Mouse (Mus musculus): Measurements from ENCODE around the gene Nde1. TPM values are rescaled to one million over a fixed set of nuclear protein-coding genes. Genes with fewer than 3 reads are reported as not detected.

Nde1 gene
- polyA plus RNA-seq, 1 experiment from 2014 or later = 60.7 TPM

GRCm38 (mm10) chr16:14242059-14242458, 79.0 kb downstream of the Nde1 start:
- no peak overlapping the region for H3K9ac ChIP-seq (replicated peaks)
- no peak for ATAC-seq (replicated peaks)
- H3K36me3 ChIP-seq = no peaks in the 10 kb centered on the region
- H3K4me2 ChIP-seq (replicated peaks) = no peak overlapping the region
- 81% methylated on average over 3 of the region's 3 CpGs for WGBS
- H3K27ac ChIP-seq (replicated peaks) = no peak overlapping the region
- H3K27me3 ChIP-seq = no peaks in the 10 kb centered on the region
- H3K4me3 ChIP-seq = no peak overlapping the region
- no peaks in the 10 kb centered on the region for H3K4me1 ChIP-seq
- no peaks in the 10 kb centered on the region for H3K9me3 ChIP-seq

MicroRNAs within 50 kb of the gene (microRNA counts, 519-probe panel; counts per million panel counts)
- 2,904 counts per million, percentile 69 among the panel's probes with 10 or more counts for microRNA mmu-miR-484

Small RNA genes within 50 kb of the gene (microRNA-seq; reads per million reads assigned to microRNA genes)
- gene Gm27671 = not detected
- 3,010 reads per million, percentile 87 among the genes with 10 or more reads in this experiment for gene Mir484

Other genes with a start within 250 kb of the Nde1 start
- gene 2900011O08Rik, start 176.7 kb upstream of the Nde1 start, polyA plus RNA-seq (2015; fragmentation: Nextera tagmentation; extraction: Ambion mirVana) = 126 and 130 TPM in 2 replicates
- gene Ifitm7, start 176.4 kb upstream of the Nde1 start, polyA plus RNA-seq (2015; fragmentation: Nextera tagmentation; extraction: Ambion mirVana) = 0.26 and 0.80 TPM in 2 replicates
- 17.0 and 18.9 TPM in 2 replicates for gene Marf1, start 76 bp downstream of the Nde1 start, polyA plus RNA-seq (2015; fragmentation: Nextera tagmentation; extraction: Ambion mirVana)
- gene Myh11, start 128.1 kb downstream of the Nde1 start, polyA plus RNA-seq (2015; fragmentation: Nextera tagmentation; extraction: Ambion mirVana) = 0.25 and 0.28 TPM in 2 replicates
- gene Fopnl, start 154.1 kb downstream of the Nde1 start, polyA plus RNA-seq (2015; fragmentation: Nextera tagmentation; extraction: Ambion mirVana) = 202 and 206 TPM in 2 replicates
- gene Abcc1, start 198.3 kb downstream of the Nde1 start, polyA plus RNA-seq (2015; fragmentation: Nextera tagmentation; extraction: Ambion mirVana) = 8.9 and 11.2 TPM in 2 replicates